Mouse (Mus musculus): ENCODE measurements at regions not wholly inside any gene's neighbourhood (a gene's known extent, or its start where the extent isn't known, plus 50 kb on each side); places are given as distances from the start of the nearest gene placed in this dataset.

- TF ChIP-seq POLR2A (IDR thresholded peaks at IDR 0.05; ENCODE audit: control insufficient read depth, low read depth, low read length) = no peak
- no peak for TF ChIP-seq CTCF (IDR thresholded peaks at IDR 0.05; ENCODE audit: control insufficient read depth, insufficient read depth, insufficient replicate concordance, low read depth, low read length)
These were observed 193.0 kb downstream of the En1 start for GRCm38 (mm10) chr1:120795245-120795644.
